Mouse (Mus musculus): ENCODE results near the gene Klf16.

DNA sequence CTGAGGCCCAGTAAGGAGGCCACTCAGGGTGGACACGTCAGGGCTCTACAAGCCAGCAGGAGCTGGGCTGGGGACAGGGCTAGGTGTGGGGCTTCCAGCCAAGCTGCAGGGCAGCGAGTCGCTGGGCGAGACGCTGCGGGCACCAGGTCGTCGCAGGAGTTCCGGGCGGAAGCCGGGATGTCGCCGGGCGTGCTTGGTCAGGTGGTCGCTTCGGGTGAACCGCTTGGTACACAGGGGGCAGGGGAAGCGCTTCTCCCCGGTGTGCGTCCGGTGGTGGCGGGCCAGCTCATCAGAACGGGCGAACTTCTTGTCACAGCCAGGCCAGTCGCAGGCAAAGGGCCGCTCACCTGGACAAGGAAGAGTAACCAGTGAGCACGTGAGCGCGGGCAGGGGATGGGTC lies 8.2 kb downstream of the Klf16 start:
- no peak for TF ChIP-seq TAL1 (IDR thresholded peaks at IDR 0.05; ENCODE audit: low read length)
- no peak for TF ChIP-seq GATA1 (IDR thresholded peaks at IDR 0.05; ENCODE audit: low read length)

Data from erythroblast, embryonic 14.5 days (primary cell).